Mouse (Mus musculus) NIH3T3 (cell line): ENCODE data around the gene Abca12.

Experiments
- DNase-seq: peaks from one replicate; pipeline ENCODE4 v3.0.0-alpha.2; 2012; ENCODE audit warnings: low read depth

The Abca12 gene

GRCm38 (mm10) chr1:71414810-71415209 lies at the start of gene Abca12:
Gene Abca12, minus strand, starts transcription at chr1:71414910.
- DNase-seq = no peak

- DNase-seq = peak; percentile 11
Observed at GRCm38 (mm10) chr1:71457961-71458360, 43.3 kb upstream of the Abca12 start.

DNA sequence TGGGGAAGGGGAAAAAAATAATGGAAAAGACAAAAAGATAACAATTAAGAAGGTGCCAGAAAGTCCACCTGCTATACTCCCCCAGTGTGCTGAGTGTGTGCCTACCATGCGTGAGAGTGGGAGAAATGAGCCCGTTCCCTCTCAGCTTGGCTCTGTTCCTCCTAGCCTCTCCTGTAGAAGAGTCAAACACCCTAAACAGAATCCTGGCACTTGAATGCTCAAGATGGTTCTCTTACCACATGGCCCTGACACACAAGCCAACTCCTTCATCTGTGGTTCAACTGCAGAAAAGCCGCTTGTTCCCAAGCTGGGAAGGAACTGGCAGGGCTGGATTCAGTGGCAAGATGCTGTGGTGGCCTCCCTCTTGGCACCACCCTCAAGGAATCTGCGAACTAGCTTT lies 32.7 kb upstream of the Abca12 start:
- no peak for DNase-seq

GRCm38 (mm10) chr1:71421741-71422333 lies 7.1 kb upstream of the Abca12 start:
- peak; percentile 4 for DNase-seq

GRCm38 (mm10) chr1:71418467-71418866 lies 3.8 kb upstream of the Abca12 start:
- no peak for DNase-seq

GRCm38 (mm10) chr1:71417951-71418350 lies 3.2 kb upstream of the Abca12 start:
- DNase-seq = no peak

DNA sequence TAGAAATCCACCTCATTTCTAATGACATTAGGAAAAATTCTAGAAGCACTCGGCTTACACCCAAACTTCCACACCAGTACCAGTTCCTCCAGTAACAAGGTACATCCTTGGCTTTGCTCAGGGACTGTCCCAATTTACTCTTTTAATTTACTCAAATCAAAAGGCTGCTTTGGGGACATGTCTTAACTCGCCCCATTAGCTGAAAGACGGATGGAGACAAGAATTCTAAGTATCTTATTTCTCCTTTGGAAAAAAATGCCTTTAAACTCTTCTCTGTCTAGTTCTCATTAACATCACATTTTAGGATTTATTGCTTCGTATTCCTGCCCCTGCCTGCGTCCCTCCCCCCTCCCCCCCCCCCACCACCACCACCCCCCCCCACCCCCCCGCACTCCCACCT lies 626 bp downstream of the Abca12 start:
- DNase-seq = no peak

DNA sequence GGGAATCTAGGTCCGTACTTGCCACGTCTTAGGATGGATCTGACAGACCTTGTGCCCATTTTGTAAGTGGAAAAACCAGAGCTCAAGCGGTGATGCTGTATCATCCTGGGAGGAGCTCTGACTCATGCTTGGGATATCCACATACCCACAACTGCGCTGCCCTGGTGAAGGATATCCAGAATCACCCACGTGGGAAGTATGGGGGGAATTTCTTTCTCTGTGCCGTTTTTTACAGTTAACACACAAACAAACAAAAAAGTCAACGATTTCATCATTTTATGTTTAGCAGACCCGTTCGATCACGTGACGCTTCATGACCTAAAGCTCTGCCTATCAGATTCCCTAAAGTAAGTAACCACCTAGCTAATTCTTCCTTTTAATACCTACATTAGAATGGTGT lies 1.6 kb downstream of the Abca12 start:
- DNase-seq = peak; percentile 69

- no peak for DNase-seq
Observed at GRCm38 (mm10) chr1:71407711-71408110, 7.0 kb downstream of the Abca12 start.

- no peak for DNase-seq
Observed at GRCm38 (mm10) chr1:71397635-71398034, 17.1 kb downstream of the Abca12 start.

DNA sequence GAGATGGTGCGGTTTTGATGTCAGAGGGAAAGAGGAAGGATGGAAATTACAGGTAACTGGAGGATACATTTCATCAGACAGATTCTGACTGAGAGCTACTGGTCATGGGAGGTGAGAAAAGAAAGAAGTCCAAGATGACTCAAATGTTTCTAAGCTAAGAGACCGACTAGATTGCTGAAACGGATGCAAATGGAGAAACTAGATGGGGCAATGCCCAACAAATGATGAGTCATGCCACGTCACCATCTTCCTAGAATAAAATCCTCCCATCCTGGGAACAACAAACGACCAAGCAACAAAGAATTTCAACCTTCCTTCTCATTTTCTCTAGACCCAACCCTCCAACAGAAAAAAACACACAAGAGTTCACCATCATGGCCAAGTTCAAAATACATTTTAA lies 18.6 kb downstream of the Abca12 start:
- peak; percentile 67 for DNase-seq

DNA sequence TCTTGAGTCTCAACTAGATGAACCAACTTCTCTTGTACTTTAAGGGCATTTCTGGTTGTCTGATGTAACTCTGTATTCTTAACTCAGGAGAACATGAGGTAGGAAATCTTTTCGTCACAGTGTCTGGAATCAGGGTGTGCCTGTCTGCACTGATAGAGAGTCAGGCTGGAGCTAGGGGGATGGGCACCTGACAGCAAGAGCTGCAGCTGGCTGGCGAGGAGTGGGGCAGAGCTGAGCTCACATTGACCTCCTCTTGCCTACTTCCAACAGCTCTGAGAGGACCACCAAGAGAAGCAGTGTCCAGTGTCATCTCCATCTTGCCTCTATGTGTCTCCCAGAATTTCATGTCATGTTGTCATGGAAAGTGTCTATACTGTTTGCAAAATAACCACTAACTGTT lies 20.5 kb downstream of the Abca12 start:
- no peak for DNase-seq

DNA sequence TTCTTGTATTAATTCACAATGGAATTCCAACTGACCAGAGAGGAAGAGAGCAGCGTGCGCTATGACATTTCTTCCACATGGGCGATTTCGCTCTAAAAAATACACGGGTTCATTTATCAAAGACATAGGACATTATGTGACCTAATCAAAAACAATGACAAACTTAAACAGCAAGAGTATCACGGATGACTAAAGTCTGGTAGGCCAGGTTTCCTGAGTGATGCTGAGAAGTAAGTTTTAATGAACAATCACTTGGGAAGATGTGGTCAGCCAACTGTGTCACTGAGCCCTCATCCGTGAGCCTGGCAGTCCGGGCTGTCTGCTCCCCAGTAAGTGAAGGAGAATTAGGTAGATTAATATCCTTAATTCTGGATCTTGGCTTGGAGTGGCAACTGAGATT lies 21.2 kb downstream of the Abca12 start:
- DNase-seq = no peak

DNA sequence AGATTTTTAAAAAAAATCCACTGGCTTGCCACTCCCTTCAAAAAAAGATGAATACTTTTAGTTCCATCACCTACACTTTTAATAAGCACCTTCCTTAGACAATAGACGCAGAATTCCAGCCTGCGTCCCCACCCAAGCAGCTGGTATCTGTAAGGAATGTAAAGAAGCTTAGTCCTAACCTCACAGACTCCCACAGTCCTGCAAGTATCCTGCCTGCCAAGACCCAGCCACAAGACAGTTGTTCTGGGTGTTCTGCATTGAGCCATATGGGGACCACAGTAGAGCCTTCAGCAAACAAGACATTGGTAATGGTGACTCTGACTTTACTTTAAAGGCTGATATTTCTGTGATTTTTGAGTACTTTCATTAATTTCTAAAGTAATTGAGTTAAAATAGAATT lies 22.2 kb downstream of the Abca12 start:
- no peak for DNase-seq

DNA sequence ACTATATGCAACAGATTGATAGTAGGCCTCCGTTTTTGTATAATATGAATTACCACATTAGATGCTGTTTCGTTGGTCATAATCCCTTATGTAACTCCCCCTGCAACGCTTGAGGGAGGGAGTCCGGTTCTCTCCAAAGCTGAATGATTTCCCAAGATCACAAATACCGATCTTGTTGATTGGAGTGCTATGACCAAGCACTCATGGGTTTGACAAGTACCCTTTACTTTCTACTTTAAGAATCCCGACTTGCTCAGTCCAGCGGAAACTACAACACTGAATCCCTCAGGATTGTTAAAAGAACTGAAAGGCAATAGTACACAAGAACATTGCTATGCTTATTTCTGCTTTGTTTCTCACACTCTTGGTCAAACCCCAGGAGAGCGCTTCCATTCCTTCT lies 28.1 kb downstream of the Abca12 start:
- no peak for DNase-seq

DNA sequence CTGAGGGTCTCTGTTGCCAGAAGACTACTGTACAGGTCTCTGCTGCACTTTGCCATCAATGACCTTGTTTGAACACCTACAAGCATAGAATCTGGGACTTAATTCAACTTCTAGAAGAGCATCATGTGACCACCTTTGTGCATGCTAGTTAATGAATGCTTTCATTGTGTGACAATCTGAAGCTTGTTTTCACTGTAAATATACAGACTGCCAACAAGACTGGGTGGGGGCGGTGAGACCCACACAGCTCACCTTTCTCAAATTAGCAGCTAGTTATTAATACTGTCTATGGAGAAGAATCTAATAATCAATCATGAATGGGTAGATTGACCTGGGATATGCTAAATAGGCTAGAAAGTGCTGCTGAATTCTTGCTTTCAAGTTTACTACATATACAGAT lies 30.6 kb downstream of the Abca12 start:
- no peak for DNase-seq

GRCm38 (mm10) chr1:71373090-71373489 lies 41.6 kb downstream of the Abca12 start:
- no peak for DNase-seq

GRCm38 (mm10) chr1:71370266-71370665 lies 44.4 kb downstream of the Abca12 start:
- no peak for DNase-seq

DNA sequence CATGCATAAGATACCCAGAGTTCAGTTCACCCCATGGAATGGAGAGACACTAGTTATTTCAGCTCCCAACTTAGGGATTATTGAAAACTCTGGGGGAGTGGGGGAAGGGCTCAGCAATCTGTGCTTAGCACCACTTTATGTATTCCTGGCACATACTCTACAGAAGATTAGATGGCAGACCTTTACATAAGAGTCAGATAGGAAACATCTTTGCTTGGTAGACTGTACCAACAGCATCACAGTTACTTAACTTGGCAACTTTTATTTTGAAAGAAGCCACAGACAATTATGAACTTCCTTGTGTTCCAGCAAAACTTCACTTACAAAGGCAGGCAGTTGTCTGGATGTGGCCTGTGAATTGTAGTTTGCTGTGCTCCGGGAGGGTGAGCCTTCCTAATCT lies 46.9 kb downstream of the Abca12 start:
- no peak for DNase-seq

- no peak for DNase-seq
Observed at GRCm38 (mm10) chr1:71342861-71343554, 71.7 kb downstream of the Abca12 start.

DNA sequence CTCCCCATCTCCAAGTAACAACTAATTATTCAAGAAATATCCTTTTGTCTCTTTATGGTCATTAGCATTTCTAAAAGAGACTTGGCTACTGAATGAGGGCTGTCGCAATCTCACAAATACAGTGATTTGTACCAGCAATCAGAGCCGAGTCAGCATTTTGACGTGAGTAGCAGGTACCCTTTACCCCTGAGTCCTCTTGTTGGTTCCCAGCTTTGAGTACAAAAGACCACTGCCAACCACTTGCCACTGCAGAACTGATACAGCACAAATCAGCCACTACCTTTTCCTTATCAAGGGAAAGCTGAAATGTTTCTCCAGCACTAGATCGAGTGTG lies 72.5 kb downstream of the Abca12 start:
- no peak for DNase-seq

DNA sequence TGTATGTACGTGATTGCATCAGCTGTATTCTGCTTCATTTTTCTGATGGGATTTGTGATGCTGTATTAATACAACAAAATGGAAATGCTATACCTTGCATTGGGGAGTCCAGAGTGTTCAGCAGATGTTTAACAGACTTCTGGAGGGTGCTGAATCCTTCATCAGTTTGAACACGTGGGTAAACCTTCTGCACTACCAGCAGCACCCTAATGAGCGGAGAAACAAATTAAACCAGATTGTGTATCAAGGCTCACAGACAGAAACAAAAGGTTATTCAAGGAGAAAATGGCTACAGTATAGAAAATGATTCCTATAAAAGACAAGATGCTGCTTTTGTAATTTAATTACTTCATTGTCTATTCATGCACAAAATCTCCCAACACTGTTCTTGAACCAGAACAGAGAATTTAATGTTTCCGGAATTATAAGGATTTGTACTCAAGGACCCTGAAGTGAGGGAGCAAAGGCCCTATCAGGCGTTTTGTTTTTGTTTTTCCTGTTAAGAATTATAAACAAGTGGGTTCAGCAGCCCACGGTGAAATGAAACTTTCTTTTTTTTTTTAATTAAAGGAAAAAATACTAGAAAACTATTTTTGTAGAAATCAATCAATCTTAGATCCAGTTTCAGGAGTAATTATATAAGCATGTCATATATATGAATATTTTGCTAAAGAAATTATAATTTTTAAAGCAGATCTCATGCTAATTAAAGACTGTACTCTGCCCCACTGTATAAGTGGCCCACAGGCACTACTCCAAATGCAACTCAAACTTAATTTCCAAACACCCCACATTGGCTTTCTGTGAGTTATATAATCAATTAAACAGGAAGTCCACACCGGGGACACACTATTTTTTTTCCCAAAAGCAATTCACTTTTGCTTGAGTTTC lies 73.1 kb downstream of the Abca12 start:
- no peak for DNase-seq
